Mouse (Mus musculus) lung, postnatal 0 days (tissue): ENCODE measurements around the gene Tpra1.

Experiments used
- CTCF ChIP-seq: IDR thresholded peaks from 2 replicates; pipeline ENCODE4 v1.5.1; 2016; ENCODE audit warnings: antibody characterized with exemption, mild to moderate bottlenecking
- EP300 ChIP-seq: IDR thresholded peaks from 2 replicates; pipeline ENCODE4 v1.6.1; 2016; ENCODE audit warnings: antibody characterized with exemption, mild to moderate bottlenecking, control low read depth

DNA sequence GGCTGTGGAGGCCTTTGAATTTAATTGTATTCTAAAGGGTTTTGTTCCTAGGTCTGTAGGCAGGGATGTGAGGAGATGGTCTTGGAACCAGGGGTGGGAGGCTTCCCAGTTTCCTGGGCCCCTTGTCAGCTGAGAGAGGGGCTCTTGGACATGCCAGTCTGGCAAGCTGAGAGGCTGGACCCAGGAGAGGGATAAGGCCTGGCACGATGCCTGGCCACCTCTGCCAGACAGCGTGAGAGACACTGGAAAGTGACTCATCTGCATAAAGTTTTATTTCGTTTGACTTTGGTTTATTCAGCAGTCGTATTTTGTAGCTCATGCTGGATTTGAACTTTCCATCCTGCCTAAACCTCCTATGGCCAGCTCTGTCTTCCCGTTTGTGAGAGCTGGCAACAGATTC, 26.5 kb downstream of the Tpra1 start:
- no peak for TF ChIP-seq CTCF
- TF ChIP-seq EP300: no peak
